Mouse (Mus musculus): ENCODE measurements at regions not wholly inside any gene's neighbourhood (a gene's known extent, or its start where the extent isn't known, plus 50 kb on each side); places are given as distances from the start of the nearest gene placed in this dataset.

- Histone ChIP-seq H3K36me3 (ENCODE audit: control insufficient read depth, insufficient read depth, low read length) (no peaks in the 10 kb centered on the region), H3K4me2 (ENCODE audit: low read depth, severe bottlenecking) (no peak overlapping the region), H3K9me3 (ENCODE audit: control insufficient read depth, low read length) (no peaks in the 10 kb centered on the region), H3K27me3 (ENCODE audit: control insufficient read depth, insufficient read depth, low read length) (no peaks in the 10 kb centered on the region), H3K9ac (ENCODE audit: low read length) (no peak overlapping the region), H3K4me3 (ENCODE audit: low read depth, low read length) (no peak overlapping the region), H3K27ac (replicated peaks; ENCODE audit: low read depth, low read length) (no peak overlapping the region), H3K4me1 (ENCODE audit: control insufficient read depth, insufficient read depth, low read length) (no peaks in the 10 kb centered on the region)
- no peak for DNase-seq (ENCODE audit: low spot score)
- ATAC-seq (ENCODE audit: insufficient number of reproducible peaks, low FRiP score, low TSS enrichment, low read depth), result no peak
- 29% methylated on average over 1 of the region's 1 CpGs for WGBS
Observed at GRCm38 (mm10) chr15:68417142-68417541, 1916.4 kb upstream of the Lrrc6 start.

- DNase-seq (ENCODE audit: low spot score), result peak; percentile 50
- Histone ChIP-seq H3K27me3 (ENCODE audit: control insufficient read depth, insufficient read depth, low read length) (no peaks in the 10 kb centered on the region), H3K27ac (replicated peaks; ENCODE audit: low read depth, low read length) (no peak overlapping the region), H3K9me3 (ENCODE audit: control insufficient read depth, low read length) (no peaks in the 10 kb centered on the region), H3K9ac (ENCODE audit: low read length) (no peak overlapping the region), H3K4me1 (ENCODE audit: control insufficient read depth, insufficient read depth, low read length) (no peaks in the 10 kb centered on the region), H3K4me2 (ENCODE audit: low read depth, severe bottlenecking) (no peak overlapping the region), H3K4me3 (ENCODE audit: low read depth, low read length) (no peak overlapping the region), H3K36me3 (ENCODE audit: control insufficient read depth, insufficient read depth, low read length) (no peaks in the 10 kb centered on the region)
- 30% methylated on average over 3 of the region's 3 CpGs for WGBS
- no peak for ATAC-seq (ENCODE audit: insufficient number of reproducible peaks, low FRiP score, low TSS enrichment, low read depth)
Observed at GRCm38 (mm10) chr15:68415401-68415925, 1914.8 kb upstream of the Lrrc6 start.

- Histone ChIP-seq H3K9ac (ENCODE audit: low read length) (no peak overlapping the region), H3K27ac (replicated peaks; ENCODE audit: low read depth, low read length) (no peak overlapping the region), H3K4me3 (ENCODE audit: low read depth, low read length) (no peak overlapping the region), H3K27me3 (ENCODE audit: control insufficient read depth, insufficient read depth, low read length) (no peaks in the 10 kb centered on the region), H3K36me3 (ENCODE audit: control insufficient read depth, insufficient read depth, low read length) (no peaks in the 10 kb centered on the region), H3K4me1 (ENCODE audit: control insufficient read depth, insufficient read depth, low read length) (no peaks in the 10 kb centered on the region), H3K4me2 (ENCODE audit: low read depth, severe bottlenecking) (no peak overlapping the region), H3K9me3 (ENCODE audit: control insufficient read depth, low read length) (no peaks in the 10 kb centered on the region)
- 76% methylated on average over 4 of the region's 4 CpGs for WGBS
- ATAC-seq (ENCODE audit: insufficient number of reproducible peaks, low FRiP score, low TSS enrichment, low read depth) (no peak), DNase-seq (ENCODE audit: low spot score) (no peak)
Observed at GRCm38 (mm10) chr15:68414047-68414446, 1913.3 kb upstream of the Lrrc6 start.

- no peak for DNase-seq (ENCODE audit: low spot score)
- no peaks in the 10 kb centered on the region for H3K4me1 ChIP-seq (ENCODE audit: control insufficient read depth, insufficient read depth, low read length)
- no peak overlapping the region for H3K4me2 ChIP-seq (ENCODE audit: low read depth, severe bottlenecking)
- H3K9ac ChIP-seq (ENCODE audit: low read length), result no peak overlapping the region
- no peak for ATAC-seq (ENCODE audit: insufficient number of reproducible peaks, low FRiP score, low TSS enrichment, low read depth)
- WGBS, result 76% methylated on average over 2 of the region's 2 CpGs
- no peak overlapping the region for H3K27ac ChIP-seq (replicated peaks; ENCODE audit: low read depth, low read length)
- H3K9me3 ChIP-seq (ENCODE audit: control insufficient read depth, low read length), result no peaks in the 10 kb centered on the region
- no peaks in the 10 kb centered on the region for H3K27me3 ChIP-seq (ENCODE audit: control insufficient read depth, insufficient read depth, low read length)
- H3K4me3 ChIP-seq (ENCODE audit: low read depth, low read length), result no peak overlapping the region
- no peaks in the 10 kb centered on the region for H3K36me3 ChIP-seq (ENCODE audit: control insufficient read depth, insufficient read depth, low read length)
Observed at GRCm38 (mm10) chr15:68412697-68413096, 1912.0 kb upstream of the Lrrc6 start.

- H3K36me3 ChIP-seq (ENCODE audit: control insufficient read depth, insufficient read depth, low read length), result no peaks in the 10 kb centered on the region
- H3K4me1 ChIP-seq (ENCODE audit: control insufficient read depth, insufficient read depth, low read length), result no peaks in the 10 kb centered on the region
- no peak overlapping the region for H3K9ac ChIP-seq (ENCODE audit: low read length)
- ATAC-seq (ENCODE audit: insufficient number of reproducible peaks, low FRiP score, low TSS enrichment, low read depth), result no peak
- no peaks in the 10 kb centered on the region for H3K27me3 ChIP-seq (ENCODE audit: control insufficient read depth, insufficient read depth, low read length)
- WGBS, result 88% methylated on average over 3 of the region's 3 CpGs
- H3K9me3 ChIP-seq (ENCODE audit: control insufficient read depth, low read length), result no peaks in the 10 kb centered on the region
- H3K4me3 ChIP-seq (ENCODE audit: low read depth, low read length), result no peak overlapping the region
- H3K4me2 ChIP-seq (ENCODE audit: low read depth, severe bottlenecking), result no peak overlapping the region
- no peak overlapping the region for H3K27ac ChIP-seq (replicated peaks; ENCODE audit: low read depth, low read length)
- DNase-seq (ENCODE audit: low spot score), result no peak
Observed at GRCm38 (mm10) chr15:68412156-68412555, 1911.4 kb upstream of the Lrrc6 start.

- no peaks in the 10 kb centered on the region for H3K9me3 ChIP-seq (ENCODE audit: control insufficient read depth, low read length)
- H3K4me1 ChIP-seq (ENCODE audit: control insufficient read depth, insufficient read depth, low read length), result no peaks in the 10 kb centered on the region
- 93% methylated on average over 3 of the region's 3 CpGs for WGBS
- no peak overlapping the region for H3K27ac ChIP-seq (replicated peaks; ENCODE audit: low read depth, low read length)
- no peak overlapping the region for H3K4me3 ChIP-seq (ENCODE audit: low read depth, low read length)
- no peak for DNase-seq (ENCODE audit: low spot score)
- H3K27me3 ChIP-seq (ENCODE audit: control insufficient read depth, insufficient read depth, low read length), result no peaks in the 10 kb centered on the region
- no peak overlapping the region for H3K4me2 ChIP-seq (ENCODE audit: low read depth, severe bottlenecking)
- H3K36me3 ChIP-seq (ENCODE audit: control insufficient read depth, insufficient read depth, low read length), result no peaks in the 10 kb centered on the region
- H3K9ac ChIP-seq (ENCODE audit: low read length), result no peak overlapping the region
- ATAC-seq (ENCODE audit: insufficient number of reproducible peaks, low FRiP score, low TSS enrichment, low read depth), result no peak
Observed at GRCm38 (mm10) chr15:68403554-68404070, 1902.9 kb upstream of the Lrrc6 start.

- no peaks in the 10 kb centered on the region for H3K36me3 ChIP-seq (ENCODE audit: control insufficient read depth, insufficient read depth, low read length)
- WGBS, result 76% methylated on average over 1 of the region's 1 CpGs
- H3K4me1 ChIP-seq (ENCODE audit: control insufficient read depth, insufficient read depth, low read length), result no peaks in the 10 kb centered on the region
- no peak overlapping the region for H3K4me2 ChIP-seq (ENCODE audit: low read depth, severe bottlenecking)
- no peaks in the 10 kb centered on the region for H3K27me3 ChIP-seq (ENCODE audit: control insufficient read depth, insufficient read depth, low read length)
- no peak for DNase-seq (ENCODE audit: low spot score)
- no peak overlapping the region for H3K27ac ChIP-seq (replicated peaks; ENCODE audit: low read depth, low read length)
- no peak overlapping the region for H3K9ac ChIP-seq (ENCODE audit: low read length)
- H3K4me3 ChIP-seq (ENCODE audit: low read depth, low read length), result no peak overlapping the region
- no peak for ATAC-seq (ENCODE audit: insufficient number of reproducible peaks, low FRiP score, low TSS enrichment, low read depth)
- H3K9me3 ChIP-seq (ENCODE audit: control insufficient read depth, low read length), result no peaks in the 10 kb centered on the region
Observed at GRCm38 (mm10) chr15:68401726-68402125, 1901.0 kb upstream of the Lrrc6 start.

- Histone ChIP-seq H3K4me2 (ENCODE audit: low read depth, severe bottlenecking) (no peak overlapping the region), H3K27me3 (ENCODE audit: control insufficient read depth, insufficient read depth, low read length) (no peaks in the 10 kb centered on the region), H3K36me3 (ENCODE audit: control insufficient read depth, insufficient read depth, low read length) (no peaks in the 10 kb centered on the region), H3K9ac (ENCODE audit: low read length) (no peak overlapping the region), H3K4me1 (ENCODE audit: control insufficient read depth, insufficient read depth, low read length) (no peaks in the 10 kb centered on the region), H3K27ac (replicated peaks; ENCODE audit: low read depth, low read length) (no peak overlapping the region), H3K9me3 (ENCODE audit: control insufficient read depth, low read length) (no peaks in the 10 kb centered on the region), H3K4me3 (ENCODE audit: low read depth, low read length) (no peak overlapping the region)
- ATAC-seq (ENCODE audit: insufficient number of reproducible peaks, low FRiP score, low TSS enrichment, low read depth) (no peak), DNase-seq (ENCODE audit: low spot score) (no peak)
- 95% methylated on average over 4 of the region's 4 CpGs for WGBS
Observed at GRCm38 (mm10) chr15:68401006-68401405, 1900.3 kb upstream of the Lrrc6 start.

- no peak overlapping the region for H3K9ac ChIP-seq (ENCODE audit: low read length)
- no peaks in the 10 kb centered on the region for H3K9me3 ChIP-seq (ENCODE audit: control insufficient read depth, low read length)
- H3K4me1 ChIP-seq (ENCODE audit: control insufficient read depth, insufficient read depth, low read length), result no peaks in the 10 kb centered on the region
- H3K27ac ChIP-seq (replicated peaks; ENCODE audit: low read depth, low read length), result no peak overlapping the region
- H3K4me2 ChIP-seq (ENCODE audit: low read depth, severe bottlenecking), result no peak overlapping the region
- DNase-seq (ENCODE audit: low spot score) (no peak), ATAC-seq (ENCODE audit: insufficient number of reproducible peaks, low FRiP score, low TSS enrichment, low read depth) (no peak)
- H3K36me3 ChIP-seq (ENCODE audit: control insufficient read depth, insufficient read depth, low read length), result no peaks in the 10 kb centered on the region
- 94% methylated on average over 6 of the region's 6 CpGs for WGBS
- H3K4me3 ChIP-seq (ENCODE audit: low read depth, low read length), result no peak overlapping the region
- no peaks in the 10 kb centered on the region for H3K27me3 ChIP-seq (ENCODE audit: control insufficient read depth, insufficient read depth, low read length)
Observed at GRCm38 (mm10) chr15:68396566-68396965, 1895.9 kb upstream of the Lrrc6 start.

Measured in limb, embryonic 11.5 days (tissue).